Mouse (Mus musculus) neutrophil, adult 5-6 weeks (primary cell): ENCODE measurements around the gene Chst10. TPM values are rescaled to one million over a fixed set of nuclear protein-coding genes. Genes with fewer than 3 reads are reported as not detected.
A peak's percentile ranks its signal among the peaks of the same experiment; 100 is the strongest.

ENCODE experiments used
- ATAC-seq: fragments of 151-379, 151-347 bp; 2 replicates; pipeline ENCODE4 v1.8.0; 2017; ENCODE audit warnings: mild to moderate bottlenecking, moderate TSS enrichment; ENCODE audit not compliant: insufficient number of reproducible peaks, poor library complexity, low FRiP score, severe bottlenecking; ENCODE audit errors: extremely low read depth
- total RNA-seq: library from RNA; stranded (forward); fragments of 200-1000 nt; gene quantifications from 2 replicates; pipeline ENCODE4 v1.2.3, GENCODE M21; 2017

The Chst10 gene
- 7.2 and 8.6 TPM in 2 replicates for total RNA-seq

DNA sequence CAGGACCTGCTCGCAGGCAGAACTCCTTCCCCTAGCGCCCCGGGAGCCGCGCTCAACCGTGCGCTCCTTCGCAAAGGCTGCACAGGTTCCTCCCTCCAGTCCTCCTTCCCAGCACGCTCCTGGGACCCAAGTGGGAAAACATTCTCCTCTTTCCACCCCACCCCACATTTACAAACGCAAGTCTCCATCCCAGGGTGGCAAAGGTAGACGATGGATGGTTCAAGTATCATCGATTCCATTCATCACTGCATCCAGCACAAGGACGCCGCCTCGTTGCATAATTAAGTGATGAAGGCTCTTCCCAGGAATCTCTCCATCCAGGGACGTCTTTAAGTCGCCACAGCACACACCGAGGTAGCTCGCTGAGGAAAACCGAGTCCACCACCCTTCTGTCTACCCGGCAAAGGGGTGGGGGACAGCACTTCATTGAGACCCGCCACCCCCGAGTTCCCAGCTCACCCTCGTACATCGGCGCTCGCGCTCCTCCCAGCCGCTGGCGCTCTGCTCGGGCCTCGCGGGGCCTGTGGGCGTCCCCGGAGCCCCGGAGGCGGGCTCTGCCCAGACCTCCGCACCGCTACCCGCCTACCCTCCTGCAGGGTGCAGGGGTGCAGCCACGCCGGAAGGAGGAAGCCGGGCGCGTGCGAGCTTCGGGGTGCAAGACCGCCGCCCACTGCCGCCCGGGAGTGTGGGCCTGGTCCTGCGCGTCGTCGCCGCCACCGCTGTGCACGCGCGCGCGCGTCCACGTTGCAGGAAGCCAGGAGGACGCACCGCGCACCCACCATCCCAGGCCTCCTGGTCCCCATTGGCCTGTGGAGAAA lies at the start of gene Chst10:
Chst10 (minus strand) TSS at position 731 of the 818 bp plus-strand sequence.
- ATAC-seq = peak; percentile 50

DNA sequence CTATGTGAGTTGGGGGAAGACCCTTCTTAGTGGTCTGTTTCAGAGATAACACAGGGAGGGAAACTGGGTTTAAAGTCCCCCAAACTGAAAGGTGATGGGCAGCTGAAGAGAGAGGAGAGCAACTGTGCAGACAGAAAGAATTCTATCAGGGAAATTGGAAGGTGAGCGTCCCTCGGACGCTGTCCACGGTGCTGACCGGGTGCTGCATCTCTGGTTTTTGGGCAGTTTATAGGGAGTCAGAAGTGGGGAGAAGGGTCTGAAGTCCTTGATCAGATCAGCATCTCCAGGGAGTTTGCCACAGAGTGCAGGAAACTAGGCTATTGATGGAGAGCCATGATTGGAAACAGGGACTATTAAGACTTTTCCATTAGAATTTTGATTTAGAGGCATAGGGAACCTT lies 41.6 kb upstream of the Chst10 start:
- ATAC-seq = no peak

- ATAC-seq = no peak
Observed at GRCm38 (mm10) chr1:38938849-38939248, 40.9 kb upstream of the Chst10 start, which contains the start of gene Nms. Nms (plus strand) TSS chr1:38939149.

DNA sequence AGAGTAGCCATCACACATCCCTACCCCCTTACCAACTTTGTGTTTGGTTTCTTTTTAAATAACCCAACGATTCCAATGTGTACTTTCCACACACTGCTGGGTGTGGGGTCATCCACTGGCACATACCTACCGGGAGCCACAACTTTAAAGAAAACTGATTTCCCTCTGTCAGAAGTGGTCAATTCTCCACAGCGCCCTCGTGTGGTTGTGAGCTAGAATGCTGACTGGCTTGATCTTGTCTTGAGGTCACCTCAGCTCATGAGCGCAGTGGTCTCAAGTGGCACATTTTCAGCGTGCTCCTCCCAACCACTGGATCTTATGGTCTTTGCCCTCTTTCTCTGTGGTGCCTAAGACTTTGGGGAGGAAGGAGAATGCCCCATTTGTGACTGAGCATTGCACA lies 38.8 kb upstream of the Chst10 start:
- peak; percentile 39; the same call in 1 of the 2 replicates for ATAC-seq

DNA sequence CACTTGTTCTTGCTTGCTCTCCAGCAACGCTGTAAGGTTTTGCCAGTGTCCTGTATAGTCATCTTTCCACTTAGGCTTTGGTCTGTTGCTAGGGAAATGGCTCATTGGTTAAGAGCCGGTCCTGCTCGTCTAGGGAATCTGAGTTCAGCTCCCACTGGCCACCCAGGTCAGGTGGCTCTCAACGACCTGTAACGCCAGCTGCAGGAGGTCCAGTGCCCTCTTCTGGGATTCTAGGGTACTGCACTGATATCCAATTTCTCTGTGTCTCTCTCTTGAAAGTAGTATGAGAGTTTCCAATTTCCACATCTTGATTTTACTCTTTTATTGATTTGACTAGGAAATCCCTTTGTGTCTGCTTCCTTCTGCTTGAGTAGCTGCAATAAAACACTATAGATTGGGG lies 36.7 kb upstream of the Chst10 start:
- ATAC-seq = 0 out of 2 replicates have a peak, but pooled peaks have one; percentile 39

- ATAC-seq = no peak
Observed at GRCm38 (mm10) chr1:38930767-38931166, 32.8 kb upstream of the Chst10 start.

DNA sequence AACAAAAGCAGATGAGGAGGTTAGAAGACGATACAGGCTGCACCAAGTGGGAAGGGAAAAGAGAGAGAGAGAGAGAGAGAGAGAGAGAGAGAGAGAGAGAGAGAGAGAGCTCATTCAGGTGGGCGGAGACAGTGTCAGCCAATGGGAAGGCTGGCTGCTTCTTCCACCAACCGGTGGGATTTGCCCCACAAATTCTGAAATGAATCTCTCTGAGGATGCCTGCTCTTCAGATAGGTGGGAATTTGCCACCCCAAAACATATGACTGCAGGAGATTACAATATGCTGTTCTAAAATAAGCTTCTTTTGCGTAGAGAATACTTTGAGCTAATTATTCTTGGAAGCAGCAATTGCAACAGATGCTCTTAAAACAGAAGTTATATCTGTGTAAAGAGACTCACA lies 31.5 kb upstream of the Chst10 start:
- no peak for ATAC-seq

DNA sequence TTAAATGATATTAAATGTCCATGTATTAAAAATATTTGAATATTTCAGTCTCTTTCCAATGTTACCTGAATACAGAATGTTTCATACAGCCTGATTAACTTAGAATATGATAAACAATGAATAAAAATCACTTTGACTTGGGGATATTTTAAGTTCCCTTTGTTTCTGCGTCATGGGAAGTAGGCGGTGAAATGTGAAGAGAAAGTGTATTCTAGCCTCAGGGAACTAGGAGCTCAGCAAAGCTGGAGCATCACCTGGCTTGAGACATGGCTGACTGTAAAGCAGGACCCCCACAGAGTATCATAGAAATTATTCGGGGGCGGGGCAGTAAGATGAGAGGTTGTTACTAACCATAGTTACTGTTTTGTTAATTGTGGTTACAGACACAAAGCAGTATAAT lies 31.0 kb upstream of the Chst10 start:
- ATAC-seq = no peak

GRCm38 (mm10) chr1:38903985-38904384 lies 6.0 kb upstream of the Chst10 start:
- no peak for ATAC-seq

DNA sequence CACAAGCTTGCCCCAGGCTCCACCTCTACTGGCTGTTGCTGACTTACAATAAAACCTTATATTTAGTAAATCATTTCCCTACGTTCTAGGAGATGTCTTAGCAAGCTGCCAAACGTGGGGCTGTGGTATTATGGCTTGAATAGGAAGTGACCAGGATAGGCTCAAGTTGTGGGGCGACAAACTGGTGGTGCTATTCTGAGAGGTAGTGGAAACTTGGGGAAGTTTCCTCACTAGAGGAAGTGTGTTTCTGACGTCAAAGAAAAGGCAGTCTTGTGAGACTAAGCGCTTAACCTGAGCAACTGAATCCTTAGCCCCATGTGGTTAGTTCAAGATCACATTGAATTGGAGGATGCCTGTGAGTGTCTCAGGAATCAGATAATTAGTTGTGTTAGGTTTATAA lies 4.6 kb upstream of the Chst10 start:
- ATAC-seq = peak; percentile 71

DNA sequence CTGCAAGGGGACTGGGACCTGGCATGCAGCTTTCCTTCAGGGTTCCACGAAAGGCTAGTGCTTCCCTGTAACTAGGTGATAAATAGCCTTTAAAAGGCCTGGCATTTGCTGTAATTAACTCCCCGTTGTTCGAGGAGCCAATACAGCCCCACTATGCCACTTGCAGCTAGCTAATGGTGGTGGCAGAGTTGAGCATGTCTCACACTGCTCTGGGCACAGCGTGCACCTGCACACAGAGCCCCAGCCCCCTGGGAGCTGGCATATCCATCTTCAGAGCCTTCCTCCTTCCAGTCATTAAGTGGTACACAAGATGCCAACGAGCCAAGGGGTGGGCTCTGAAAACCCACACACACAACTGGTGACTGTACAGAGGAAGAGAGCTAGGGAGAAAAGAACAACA lies 4.9 kb downstream of the Chst10 start:
- ATAC-seq = no peak

DNA sequence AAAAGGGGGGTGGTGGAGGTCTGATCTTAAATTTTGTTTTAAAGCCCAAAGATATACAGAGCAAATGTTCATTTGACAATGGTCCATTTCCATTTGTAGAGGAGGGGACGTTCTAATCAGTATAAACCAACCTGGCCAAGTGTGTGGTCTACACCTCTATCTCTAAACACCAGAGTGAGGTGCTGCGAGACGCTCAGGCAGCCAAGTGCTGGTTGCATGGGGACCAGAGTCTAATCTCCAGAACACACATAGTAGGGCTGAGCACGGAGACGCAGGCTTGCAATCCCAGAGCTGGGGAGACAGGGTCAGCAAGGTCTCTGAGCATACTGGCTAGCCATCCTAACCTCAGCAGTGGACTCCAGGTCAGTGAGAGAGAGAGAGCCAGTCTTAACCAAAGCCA lies 6.5 kb downstream of the Chst10 start:
- ATAC-seq = no peak

DNA sequence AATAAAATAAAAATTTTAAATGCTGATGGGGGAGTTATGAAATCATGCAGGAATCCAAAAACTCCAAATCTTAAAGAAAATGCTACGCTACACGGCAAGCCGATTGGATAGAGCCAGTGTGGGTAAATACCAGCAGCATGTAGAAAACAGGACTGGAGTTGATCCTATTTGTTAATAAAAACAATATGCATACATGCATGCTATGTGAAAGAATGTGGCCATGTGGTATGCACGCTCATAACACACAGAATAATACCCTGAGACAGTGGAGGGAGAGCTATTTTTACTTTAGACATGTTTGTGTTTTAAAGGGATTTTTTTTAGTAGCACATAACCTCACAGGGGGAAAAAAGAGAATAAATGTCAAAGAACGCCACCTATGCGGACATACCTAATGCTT lies 9.2 kb downstream of the Chst10 start:
- no peak for ATAC-seq

GRCm38 (mm10) chr1:38887011-38887410 lies 10.9 kb downstream of the Chst10 start:
- no peak for ATAC-seq

DNA sequence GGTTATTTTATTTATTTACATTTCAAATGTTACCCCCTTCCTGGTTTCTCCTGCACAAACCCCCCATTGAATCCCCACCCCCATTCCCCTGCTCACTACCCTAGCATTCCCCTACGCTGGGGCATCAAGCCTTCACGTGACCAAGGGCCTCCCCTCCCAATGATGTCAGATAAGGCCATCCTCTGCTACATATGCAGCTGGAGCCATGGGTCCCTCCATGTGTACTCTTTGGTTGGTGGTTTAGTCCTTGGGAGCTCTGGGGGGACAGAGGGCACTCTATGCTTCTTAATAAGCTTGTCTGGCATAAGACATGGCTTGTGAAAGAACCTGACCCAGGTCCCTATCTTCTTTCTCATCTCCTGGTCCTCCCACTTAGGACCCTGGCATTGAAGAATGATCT lies 11.4 kb downstream of the Chst10 start:
- ATAC-seq = no peak

- peak; percentile 42; the same call in 1 of the 2 replicates for ATAC-seq
Observed at GRCm38 (mm10) chr1:38885956-38886355, 12.0 kb downstream of the Chst10 start.

- no peak for ATAC-seq
Observed at GRCm38 (mm10) chr1:38883766-38884165, 14.2 kb downstream of the Chst10 start.

DNA sequence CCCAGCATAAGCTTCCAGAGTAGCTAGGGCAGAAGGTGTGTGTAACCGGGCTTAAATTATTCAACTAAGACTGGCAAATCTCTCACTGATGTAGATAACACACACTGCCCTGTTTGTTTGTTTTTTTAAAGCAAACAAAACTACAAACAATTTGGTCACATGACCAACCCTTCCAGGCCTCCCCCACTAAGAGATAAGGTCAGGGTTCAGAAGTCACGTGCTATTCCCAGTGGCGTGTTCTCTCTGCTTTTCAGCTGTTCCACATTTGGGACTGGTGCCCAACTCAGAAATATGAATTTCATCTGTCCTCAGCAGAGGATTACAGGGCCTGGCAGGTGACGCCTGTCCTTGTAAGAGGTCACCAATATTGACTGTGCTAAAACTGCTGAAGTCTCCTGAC lies 15.2 kb downstream of the Chst10 start:
- ATAC-seq = no peak

GRCm38 (mm10) chr1:38881366-38881765 lies 16.6 kb downstream of the Chst10 start:
- ATAC-seq = no peak

DNA sequence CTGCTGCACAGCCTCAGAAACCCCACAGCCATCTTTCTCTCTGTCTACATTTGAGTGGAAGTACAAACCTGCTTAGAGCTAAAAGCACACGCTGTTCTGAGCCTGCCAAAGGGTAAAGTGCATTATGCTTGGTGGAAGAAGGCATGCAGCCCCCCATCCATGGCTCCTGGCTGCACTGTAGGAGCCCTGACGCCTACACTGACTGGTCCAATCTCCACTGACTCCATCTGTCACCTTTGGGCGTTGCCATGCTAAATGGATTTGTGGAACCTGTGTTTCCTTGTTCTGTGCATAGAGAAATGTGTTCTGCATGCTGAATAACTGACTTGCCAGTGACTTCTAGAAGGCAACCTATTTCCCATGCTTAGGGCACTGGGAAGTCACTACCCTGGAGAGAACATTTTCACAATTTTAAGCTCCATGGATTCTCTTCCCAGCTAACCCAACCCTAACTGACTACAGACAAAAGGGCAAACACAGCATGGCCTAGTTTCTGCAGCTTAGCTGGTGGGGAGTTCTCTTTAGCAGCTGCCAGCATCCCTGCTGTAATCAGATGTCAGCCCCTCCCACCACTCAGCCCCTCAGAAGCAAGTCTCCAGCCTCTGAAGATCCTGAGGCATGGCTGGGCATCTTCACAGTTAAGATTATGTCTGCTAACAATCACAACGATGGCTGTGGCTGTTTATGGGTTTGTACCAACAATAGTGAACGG lies 21.1 kb downstream of the Chst10 start:
- no peak for ATAC-seq
